Mouse (Mus musculus) urinary bladder, postnatal 25 days (tissue): ENCODE results near the gene Olfr1416.
"Not testable (repeated sequence)": the region's sequence is repeated elsewhere in the genome, so short reads cannot be mapped to it uniquely, and the experiment has no call there.

Experiments
- DNase-seq: peaks from one replicate; pipeline ENCODE4 v3.0.0; 2022; ENCODE audit warnings: low spot score

The Olfr1416 gene

GRCm38 (mm10) chr1:92485013-92485412, at the start of gene Olfr1416:
Gene Olfr1416 (minus strand): TSS chr1:92485113.
- DNase-seq = no peak

- DNase-seq = no peak
Measured at GRCm38 (mm10) chr1:92523764-92524163, 38.9 kb upstream of the Olfr1416 start.

GRCm38 (mm10) chr1:92521376-92521775, 36.5 kb upstream of the Olfr1416 start:
- DNase-seq = peak; percentile 19

GRCm38 (mm10) chr1:92519046-92519445, 34.1 kb upstream of the Olfr1416 start:
- no peak for DNase-seq

GRCm38 (mm10) chr1:92518561-92518960, 33.6 kb upstream of the Olfr1416 start, which contains the start of gene Olfr1414:
Gene Olfr1414 (minus strand): TSS chr1:92518661.
- no peak for DNase-seq

GRCm38 (mm10) chr1:92515390-92515789, 30.5 kb upstream of the Olfr1416 start:
- DNase-seq = no peak

GRCm38 (mm10) chr1:92511646-92512045, 26.7 kb upstream of the Olfr1416 start:
- not testable (repeated sequence) for DNase-seq

- no peak for DNase-seq
Measured at GRCm38 (mm10) chr1:92496001-92496400, 11.1 kb upstream of the Olfr1416 start, which contains the start of gene Olfr1415. Gene Olfr1415 (minus strand): TSS chr1:92496101.

- DNase-seq = no peak
Measured at GRCm38 (mm10) chr1:92474066-92474578, 10.8 kb downstream of the Olfr1416 start.

- DNase-seq = peak; percentile 97
Measured at GRCm38 (mm10) chr1:92473165-92474041, 11.5 kb downstream of the Olfr1416 start, which contains the start of gene Ndufa10. Gene Ndufa10 (minus strand): TSS chr1:92473860.

- DNase-seq = no peak
Measured at GRCm38 (mm10) chr1:92468891-92469290, 16.0 kb downstream of the Olfr1416 start.

GRCm38 (mm10) chr1:92458416-92458815, 26.5 kb downstream of the Olfr1416 start:
- no peak for DNase-seq

- DNase-seq = no peak
Measured at GRCm38 (mm10) chr1:92457758-92458157, 27.2 kb downstream of the Olfr1416 start.

- no peak for DNase-seq
Measured at GRCm38 (mm10) chr1:92453751-92454445, 31.0 kb downstream of the Olfr1416 start.

- no peak for DNase-seq
Measured at GRCm38 (mm10) chr1:92448293-92448692, 36.6 kb downstream of the Olfr1416 start.

- no peak for DNase-seq
Measured at GRCm38 (mm10) chr1:92441453-92442063, 43.4 kb downstream of the Olfr1416 start.

- no peak for DNase-seq
Measured at GRCm38 (mm10) chr1:92440066-92440750, 44.7 kb downstream of the Olfr1416 start.

- DNase-seq = no peak
Measured at GRCm38 (mm10) chr1:92437678-92438271, 47.1 kb downstream of the Olfr1416 start.

- DNase-seq = no peak
Measured at GRCm38 (mm10) chr1:92436831-92437321, 48.0 kb downstream of the Olfr1416 start.

- DNase-seq = no peak
Measured at GRCm38 (mm10) chr1:92434986-92435385, 49.9 kb downstream of the Olfr1416 start.

GRCm38 (mm10) chr1:92432791-92433190, 52.1 kb downstream of the Olfr1416 start:
- no peak for DNase-seq
